Mouse (Mus musculus): ENCODE results near the gene Lsm4.

GRCm38 (mm10) chr8:70674109-70674508 is 1.1 kb downstream of the Lsm4 start:
- TF ChIP-seq CTCF (IDR thresholded peaks at IDR 0.05; ENCODE audit: control insufficient read depth, insufficient read depth, insufficient read length) (no peak), MAX (IDR thresholded peaks at IDR 0.05) (no peak), MYOG (IDR thresholded peaks at IDR 0.05; ENCODE audit: control insufficient read depth, extremely low read depth, insufficient read length) (no peak), FOSL1 (IDR thresholded peaks at IDR 0.05; ENCODE audit: insufficient read depth, low read length, poor library complexity, severe bottlenecking) (no peak)
